Mouse (Mus musculus): ENCODE results near the gene Colec11. TPM values are rescaled to one million over a fixed set of nuclear protein-coding genes. Genes with fewer than 3 reads are reported as not detected.

The Colec11 gene
- polyA plus RNA-seq, 1 experiment from 2014 or later = 2.4 TPM

- ATAC-seq (ENCODE audit: insufficient read depth, low FRiP score, low read depth) = no peak
- H3K4me1 ChIP-seq = peaks cover 10% of the 10 kb centered on the region
- H3K27ac ChIP-seq = no peak overlapping the region
- H3K36me3 ChIP-seq = peaks cover 17% of the 10 kb centered on the region
- 66% methylated on average over 7 of the region's 7 CpGs for WGBS
- H3K9me3 ChIP-seq = no peaks in the 10 kb centered on the region
- no peaks in the 10 kb centered on the region for H3K27me3 ChIP-seq (replicated peaks)
- H3K9ac ChIP-seq = no peak overlapping the region
- H3K4me2 ChIP-seq = no peak overlapping the region
- no peak overlapping the region for H3K4me3 ChIP-seq (replicated peaks)
Measured at GRCm38 (mm10) chr12:28625407-28625806, 2.2 kb upstream of the Colec11 start.

GRCm38 (mm10) chr12:28624251-28624650, 1.1 kb upstream of the Colec11 start:
- Histone ChIP-seq H3K4me3 (replicated peaks) (no peak overlapping the region), H3K4me2 (no peak overlapping the region), H3K27ac (no peak overlapping the region), H3K9me3 (no peaks in the 10 kb centered on the region), H3K4me1 (peaks cover 10% of the 10 kb centered on the region), H3K27me3 (replicated peaks) (no peaks in the 10 kb centered on the region), H3K9ac (no peak overlapping the region), H3K36me3 (peaks cover 9% of the 10 kb centered on the region)
- WGBS = 78% methylated on average over 2 of the region's 2 CpGs
- ATAC-seq (ENCODE audit: insufficient read depth, low FRiP score, low read depth) = no peak

GRCm38 (mm10) chr12:28622641-28623040, 536 bp downstream of the Colec11 start:
- peaks cover 10% of the 10 kb centered on the region for H3K4me1 ChIP-seq
- no peak overlapping the region for H3K9ac ChIP-seq
- whole genome bisulfite sequencing = 63% methylated on average over 1 of the region's 1 CpGs
- H3K27ac ChIP-seq = no peak overlapping the region
- ATAC-seq (ENCODE audit: insufficient read depth, low FRiP score, low read depth) = no peak
- no peaks in the 10 kb centered on the region for H3K27me3 ChIP-seq (replicated peaks)
- H3K4me2 ChIP-seq = no peak overlapping the region
- H3K9me3 ChIP-seq = no peaks in the 10 kb centered on the region
- no peaks in the 10 kb centered on the region for H3K36me3 ChIP-seq
- H3K4me3 ChIP-seq (replicated peaks) = no peak overlapping the region

- H3K27me3 ChIP-seq (replicated peaks) = no peaks in the 10 kb centered on the region
- peaks cover 10% of the 10 kb centered on the region for H3K4me1 ChIP-seq
- H3K4me2 ChIP-seq = no peak overlapping the region
- H3K4me3 ChIP-seq (replicated peaks) = no peak overlapping the region
- no peak overlapping the region for H3K9ac ChIP-seq
- WGBS = 18% methylated on average over 5 of the region's 5 CpGs
- H3K27ac ChIP-seq = no peak overlapping the region
- ATAC-seq (ENCODE audit: insufficient read depth, low FRiP score, low read depth) = no peak
- no peaks in the 10 kb centered on the region for H3K36me3 ChIP-seq
- H3K9me3 ChIP-seq = no peaks in the 10 kb centered on the region
Measured at GRCm38 (mm10) chr12:28622167-28622532, 1.0 kb downstream of the Colec11 start.

GRCm38 (mm10) chr12:28621451-28622166, 1.6 kb downstream of the Colec11 start:
- no peak overlapping the region for H3K4me2 ChIP-seq
- no peak overlapping the region for H3K9ac ChIP-seq
- H3K27ac ChIP-seq = no peak overlapping the region

GRCm38 (mm10) chr12:28617297-28617696, 5.9 kb downstream of the Colec11 start:
- no peaks in the 10 kb centered on the region for H3K36me3 ChIP-seq
- H3K4me2 ChIP-seq = no peak overlapping the region
- H3K4me1 ChIP-seq = peaks cover 9% of the 10 kb centered on the region
- no peak overlapping the region for H3K4me3 ChIP-seq (replicated peaks)
- ATAC-seq (ENCODE audit: insufficient read depth, low FRiP score, low read depth) = no peak
- H3K27me3 ChIP-seq (replicated peaks) = no peaks in the 10 kb centered on the region
- H3K9ac ChIP-seq = no peak overlapping the region
- no peak overlapping the region for H3K27ac ChIP-seq
- 56% methylated on average over 4 of the region's 4 CpGs for WGBS
- H3K9me3 ChIP-seq = no peaks in the 10 kb centered on the region

More at GRCm38 (mm10) chr12:28621451-28622166, 1.6 kb downstream of the Colec11 start:
- WGBS = 10% methylated on average over 7 of the region's 7 CpGs
- no peaks in the 10 kb centered on the region for H3K36me3 ChIP-seq
- H3K4me1 ChIP-seq = peaks cover 10% of the 10 kb centered on the region
- ATAC-seq (ENCODE audit: insufficient read depth, low FRiP score, low read depth) = no peak
- H3K27me3 ChIP-seq (replicated peaks) = no peaks in the 10 kb centered on the region
- no peak overlapping the region for H3K4me3 ChIP-seq (replicated peaks)
- H3K9me3 ChIP-seq = no peaks in the 10 kb centered on the region

- H3K27ac ChIP-seq = no peak overlapping the region
- H3K4me3 ChIP-seq (replicated peaks) = no peak overlapping the region
- no peaks in the 10 kb centered on the region for H3K4me1 ChIP-seq
- H3K27me3 ChIP-seq (replicated peaks) = no peaks in the 10 kb centered on the region
- 74% methylated on average over 7 of the region's 7 CpGs for WGBS
- H3K9ac ChIP-seq = no peak overlapping the region
- no peaks in the 10 kb centered on the region for H3K36me3 ChIP-seq
- ATAC-seq (ENCODE audit: insufficient read depth, low FRiP score, low read depth) = no peak
- no peak overlapping the region for H3K4me2 ChIP-seq
- no peaks in the 10 kb centered on the region for H3K9me3 ChIP-seq
Measured at GRCm38 (mm10) chr12:28614401-28614800, 8.8 kb downstream of the Colec11 start.

GRCm38 (mm10) chr12:28612391-28612790, 10.8 kb downstream of the Colec11 start:
- Histone ChIP-seq H3K4me2 (no peak overlapping the region), H3K9ac (no peak overlapping the region), H3K36me3 (no peaks in the 10 kb centered on the region), H3K4me1 (no peaks in the 10 kb centered on the region), H3K27me3 (replicated peaks) (no peaks in the 10 kb centered on the region), H3K4me3 (replicated peaks) (no peak overlapping the region), H3K9me3 (no peaks in the 10 kb centered on the region), H3K27ac (no peak overlapping the region)
- WGBS = 33% methylated on average over 6 of the region's 6 CpGs
- ATAC-seq (ENCODE audit: insufficient read depth, low FRiP score, low read depth) = no peak

- no peaks in the 10 kb centered on the region for H3K4me1 ChIP-seq
- ATAC-seq (ENCODE audit: insufficient read depth, low FRiP score, low read depth) = no peak
- H3K27ac ChIP-seq = no peak overlapping the region
- H3K27me3 ChIP-seq (replicated peaks) = no peaks in the 10 kb centered on the region
- no peak overlapping the region for H3K9ac ChIP-seq
- no peaks in the 10 kb centered on the region for H3K36me3 ChIP-seq
- 64% methylated on average over 17 of the region's 17 CpGs for WGBS
- no peak overlapping the region for H3K4me3 ChIP-seq (replicated peaks)
- no peak overlapping the region for H3K4me2 ChIP-seq
- no peaks in the 10 kb centered on the region for H3K9me3 ChIP-seq
Measured at GRCm38 (mm10) chr12:28607546-28608305, 15.5 kb downstream of the Colec11 start.

- no peak for ATAC-seq (ENCODE audit: insufficient read depth, low FRiP score, low read depth)
- 67% methylated on average over 1 of the region's 1 CpGs for WGBS
- Histone ChIP-seq H3K36me3 (no peaks in the 10 kb centered on the region), H3K27ac (no peak overlapping the region), H3K27me3 (replicated peaks) (no peaks in the 10 kb centered on the region), H3K9me3 (no peaks in the 10 kb centered on the region), H3K4me1 (no peaks in the 10 kb centered on the region), H3K9ac (no peak overlapping the region), H3K4me3 (replicated peaks) (no peak overlapping the region), H3K4me2 (no peak overlapping the region)
Measured at GRCm38 (mm10) chr12:28603494-28603893, 19.7 kb downstream of the Colec11 start.

- no peaks in the 10 kb centered on the region for H3K36me3 ChIP-seq
- H3K9ac ChIP-seq = no peak overlapping the region
- H3K4me3 ChIP-seq (replicated peaks) = no peak overlapping the region
- 25% methylated on average over 4 of the region's 4 CpGs for WGBS
- H3K9me3 ChIP-seq = no peaks in the 10 kb centered on the region
- no peaks in the 10 kb centered on the region for H3K4me1 ChIP-seq
- ATAC-seq (ENCODE audit: insufficient read depth, low FRiP score, low read depth) = no peak
- H3K4me2 ChIP-seq = no peak overlapping the region
- H3K27me3 ChIP-seq (replicated peaks) = no peaks in the 10 kb centered on the region
- H3K27ac ChIP-seq = no peak overlapping the region
Measured at GRCm38 (mm10) chr12:28602259-28602658, 20.9 kb downstream of the Colec11 start.

- Histone ChIP-seq H3K27ac (no peak overlapping the region), H3K36me3 (no peaks in the 10 kb centered on the region), H3K27me3 (replicated peaks) (no peaks in the 10 kb centered on the region), H3K4me3 (replicated peaks) (no peak overlapping the region), H3K4me1 (no peaks in the 10 kb centered on the region), H3K4me2 (no peak overlapping the region), H3K9ac (no peak overlapping the region), H3K9me3 (no peaks in the 10 kb centered on the region)
- 54% methylated on average over 2 of the region's 2 CpGs for WGBS
- ATAC-seq (ENCODE audit: insufficient read depth, low FRiP score, low read depth) = no peak
Measured at GRCm38 (mm10) chr12:28598526-28598991, 24.6 kb downstream of the Colec11 start.

Data from stomach, embryonic 15.5 days (tissue).